ENCODE assay signal across 25 mouse cellular contexts in the genomic region with DNA sequence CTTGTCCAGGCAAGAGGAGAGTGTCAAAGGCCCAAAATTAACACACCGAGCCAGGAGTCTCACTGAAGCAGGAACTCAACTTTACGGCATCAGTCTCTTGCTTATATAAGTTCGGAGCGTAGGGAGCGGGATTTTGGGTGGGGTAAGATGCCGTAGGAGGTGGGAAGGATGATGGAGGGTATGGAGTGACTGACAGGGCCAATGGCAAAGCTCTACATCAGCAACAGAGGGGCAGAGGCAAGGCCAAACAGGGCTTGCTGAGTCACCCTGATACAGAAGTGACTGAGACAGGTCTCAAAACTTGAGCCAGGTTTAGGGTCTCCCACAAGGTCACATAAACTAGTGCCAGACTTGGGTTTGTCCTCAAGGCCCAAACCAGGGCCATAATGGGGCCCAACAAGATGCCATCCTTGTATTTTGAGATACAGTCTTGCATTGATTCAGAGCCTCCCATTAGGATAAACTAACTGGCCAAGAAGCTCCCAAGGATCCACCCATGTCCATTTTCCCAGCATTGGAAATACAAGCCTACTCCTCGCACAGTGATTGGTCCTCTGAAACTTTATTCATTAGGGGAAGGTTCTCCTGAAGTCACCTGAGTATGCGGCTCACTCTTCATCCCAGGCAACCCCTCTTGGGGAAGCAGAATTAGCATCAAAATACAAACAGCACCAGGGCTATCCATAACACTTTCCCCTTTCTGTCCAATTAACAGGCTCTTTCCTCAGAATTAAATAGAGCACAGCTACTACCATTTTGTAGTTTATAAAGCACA.
"Had no signal": no experiment of that assay in that cellular context is flagged by ENCODE, and none has a peak within 500 bp of the region (broad histone marks: within the 10 kb centered on the region; RNA-seq: fewer than 3 reads in every experiment).

No protein-coding gene starts in this region.

- H3K4me2 ChIP-seq: heart, embryonic 13.5 days; heart, embryonic 15.5 days; hindbrain, embryonic 13.5 days; hindbrain, embryonic 15.5 days; limb, embryonic 13.5 days; limb, embryonic 15.5 days; liver, embryonic 11.5 days; liver, embryonic 13.5 days; liver, embryonic 15.5 days had no signal

- H3K4me3 ChIP-seq: heart, embryonic 10.5 days; heart, embryonic 13.5 days; heart, embryonic 15.5 days; hindbrain, embryonic 13.5 days; hindbrain, embryonic 15.5 days; layer of hippocampus, adult 2 months; limb, embryonic 13.5 days; limb, embryonic 15.5 days; liver, embryonic 13.5 days; liver, embryonic 15.5 days had no signal

- ATAC-seq: hindbrain, postnatal 0 days; intestine, postnatal 0 days had no signal

- H3K4me1 ChIP-seq: hindbrain, embryonic 13.5 days; hindbrain, embryonic 15.5 days; limb, embryonic 13.5 days; limb, embryonic 15.5 days had no signal

- H3K27ac ChIP-seq: heart, embryonic 10.5 days; heart, embryonic 13.5 days; heart, embryonic 15.5 days; hindbrain, embryonic 13.5 days; hindbrain, embryonic 15.5 days; hindbrain, postnatal 0 days; layer of hippocampus, adult 2 months; limb, embryonic 13.5 days; limb, embryonic 15.5 days; liver, embryonic 13.5 days; liver, embryonic 15.5 days had no signal

- DNase-seq: gastrocnemius, postnatal 14 days; gastrocnemius, postnatal 36 days; heart, adult 18-20 months; heart, postnatal 14 days; heart, postnatal 36 days; kidney, adult 18-20 months; kidney, adult 8-10 months; kidney, postnatal 10 days; kidney, postnatal 25 days; kidney, postnatal 4 days; layer of hippocampus, postnatal 36 days; left cerebral cortex, postnatal 4 days; liver, embryonic 13.5 days had no signal

- H3K9me3 ChIP-seq: heart, embryonic 10.5 days; heart, embryonic 13.5 days; heart, embryonic 15.5 days; hindbrain, embryonic 13.5 days; hindbrain, embryonic 15.5 days; limb, embryonic 13.5 days; limb, embryonic 15.5 days; liver, embryonic 13.5 days; liver, embryonic 15.5 days had no signal

- H3K27me3 ChIP-seq: heart, embryonic 13.5 days; heart, embryonic 15.5 days; hindbrain, embryonic 13.5 days; hindbrain, embryonic 15.5 days; limb, embryonic 13.5 days; limb, embryonic 15.5 days; liver, embryonic 13.5 days; liver, embryonic 15.5 days had no signal

- H3K36me3 ChIP-seq: heart, embryonic 10.5 days; heart, embryonic 13.5 days; heart, embryonic 15.5 days; hindbrain, embryonic 13.5 days; hindbrain, embryonic 15.5 days; limb, embryonic 13.5 days; limb, embryonic 15.5 days; liver, embryonic 13.5 days; liver, embryonic 15.5 days had no signal

- H3K9ac ChIP-seq: heart, embryonic 13.5 days; heart, embryonic 15.5 days; hindbrain, embryonic 13.5 days; hindbrain, embryonic 15.5 days; limb, embryonic 13.5 days; limb, embryonic 15.5 days; liver, embryonic 13.5 days; liver, embryonic 15.5 days had no signal
